In genomic region chrX:167386647-167387046, GRCm38 (mm10) we compare ENCODE assay signal across 26 mouse cellular contexts. TPM values are rescaled to one million over a fixed set of nuclear protein-coding genes. Genes with fewer than 3 reads are reported as not detected.
DNase-seq lines count a peak whose midpoint lies in the region; ATAC-seq and TF ChIP-seq lines count a peak whose summit lies in the region.
"Had no signal": no experiment of that assay in that cellular context is flagged by ENCODE, and none has a peak within 500 bp of the region (broad histone marks: within the 10 kb centered on the region; RNA-seq: fewer than 3 reads in every experiment).

No protein-coding gene starts in this region.

- 27% methylated on average over 1 of the region's 1 CpGs for WGBS in lung, embryonic 16.5 days

- H3K4me3 ChIP-seq in lung, embryonic 16.5 days (ENCODE audit: low read length), result no peak overlapping the region
- no peak overlapping the region for H3K4me3 ChIP-seq in layer of hippocampus, adult 2 months
- H3K4me3 ChIP-seq: embryonic facial prominence, embryonic 12.5 days; embryonic facial prominence, embryonic 15.5 days; gastrocnemius, adult 2 months; heart, embryonic 12.5 days; heart, embryonic 15.5 days; hindbrain, embryonic 10.5 days; hindbrain, embryonic 13.5 days had no signal

- H3K27me3 ChIP-seq in lung, embryonic 16.5 days (ENCODE audit: control insufficient read depth, insufficient read depth, low read depth, low read length), result no peaks in the 10 kb centered on the region; the same call in 1 of the 2 replicates
- H3K27me3 ChIP-seq: heart, embryonic 12.5 days; heart, embryonic 15.5 days had no signal

- H3K4me1 ChIP-seq in lung, embryonic 16.5 days (replicated peaks; ENCODE audit: control insufficient read depth, insufficient read depth, low read length), result 0 out of 2 replicates have a peak, but pooled peaks cover 2% of the 10 kb centered on the region
- H3K4me1 ChIP-seq: embryonic facial prominence, embryonic 12.5 days; embryonic facial prominence, embryonic 15.5 days; heart, embryonic 12.5 days; heart, embryonic 15.5 days; hindbrain, embryonic 10.5 days had no signal

- H3K4me2 ChIP-seq in lung, embryonic 16.5 days (ENCODE audit: low read depth, low read length), result no peak overlapping the region
- H3K4me2 ChIP-seq: embryonic facial prominence, embryonic 12.5 days; embryonic facial prominence, embryonic 15.5 days; heart, embryonic 12.5 days; heart, embryonic 15.5 days; hindbrain, embryonic 13.5 days had no signal

- no peaks in the 10 kb centered on the region for H3K9me3 ChIP-seq in lung, embryonic 16.5 days (ENCODE audit: control insufficient read depth, low read length)
- H3K9me3 ChIP-seq: embryonic facial prominence, embryonic 12.5 days; embryonic facial prominence, embryonic 15.5 days; heart, embryonic 12.5 days; heart, embryonic 15.5 days; hindbrain, embryonic 10.5 days; hindbrain, embryonic 13.5 days had no signal

- no peaks in the 10 kb centered on the region for H3K36me3 ChIP-seq in lung, embryonic 16.5 days (ENCODE audit: control insufficient read depth, insufficient read depth, low read length)
- H3K36me3 ChIP-seq: embryonic facial prominence, embryonic 12.5 days; embryonic facial prominence, embryonic 15.5 days; heart, embryonic 12.5 days; heart, embryonic 15.5 days; hindbrain, embryonic 10.5 days; hindbrain, embryonic 13.5 days had no signal

- peak; percentile 27 to 33 for DNase-seq in lung, adult 18-20 months
- DNase-seq in lung, postnatal 14 days, result peak; percentile 11
- peak; percentile 5 to 33 for DNase-seq in lung, postnatal 4 days
- no peak for DNase-seq in c-Kit-positive CD71-positive TER-119-positive erythroid progenitor cells, embryonic 14.5 days (ENCODE audit: low spot score)
- DNase-seq in layer of hippocampus, adult 2 months (ENCODE audit: low spot score in 2 of 2), result no peak
- no peak for DNase-seq in layer of hippocampus, adult 18-20 months (ENCODE audit: low spot score in 2 of 2)
- DNase-seq: adrenal gland, postnatal 10 days; adrenal gland, postnatal 36 days; cerebellum, adult 11 months; cerebellum, adult 2 months; cerebellum, adult 9-11 months; cerebellum, postnatal 25 days; forebrain, postnatal 0 days; gastrocnemius, adult 2 months; gastrocnemius, postnatal 25 days; heart, adult 18-20 months; heart, postnatal 10 days; heart, postnatal 36 days had no signal

- peak; percentile 34; the same call in 1 of the 2 replicates for ATAC-seq in lung, embryonic 16.5 days (ENCODE audit: low read depth)
- ATAC-seq: forebrain, embryonic 14.5 days; forebrain, postnatal 0 days had no signal

- no peak for TF ChIP-seq CTCF in layer of hippocampus, adult 2 months (conservative IDR thresholded peaks at IDR 0.05)

- H3K27ac ChIP-seq in lung, embryonic 16.5 days (ENCODE audit: low read length), result no peak overlapping the region
- no peak overlapping the region for H3K27ac ChIP-seq in layer of hippocampus, adult 2 months
- H3K27ac ChIP-seq: embryonic facial prominence, embryonic 12.5 days; embryonic facial prominence, embryonic 15.5 days; gastrocnemius, adult 2 months; heart, embryonic 15.5 days; hindbrain, embryonic 10.5 days; hindbrain, embryonic 13.5 days had no signal

- H3K9ac ChIP-seq in lung, embryonic 16.5 days (ENCODE audit: low read length), result no peak overlapping the region
- H3K9ac ChIP-seq: embryonic facial prominence, embryonic 12.5 days; embryonic facial prominence, embryonic 15.5 days; forebrain, postnatal 0 days; heart, embryonic 12.5 days; heart, embryonic 15.5 days; hindbrain, embryonic 13.5 days had no signal

RNA-seq across cellular contexts. Expression of gene Prps2, which starts 4.1 kb away (rescaled TPM):
- polyA plus RNA-seq in lung, embryonic 16.5 days (2015; fragmentation: Nextera tagmentation; extraction: Ambion mirVana), result 28.6 and 30.6 TPM in 2 replicates
- total RNA-seq in layer of hippocampus, adult 2 months (2021), result 10 to 100 TPM; 22.4 to 24.7 TPM
- total RNA-seq in layer of hippocampus, adult 18-20 months (2021), result 10 to 100 TPM; 24.9 to 27.0 TPM

RNA-seq across cellular contexts. Expression of gene Tlr7, which starts 56.3 kb away (rescaled TPM):
- polyA plus RNA-seq in lung, embryonic 16.5 days (2015; fragmentation: Nextera tagmentation; extraction: Ambion mirVana), result 0.39 and 0.55 TPM in 2 replicates
- total RNA-seq in layer of hippocampus, adult 2 months (2021), result 1 to 10 TPM; 2.5 to 2.7 TPM
- 1 to 10 TPM; 4.0 to 4.9 TPM for total RNA-seq in layer of hippocampus, adult 18-20 months (2021)

Comparison
In these comparisons a context has a peak if more than half of its experiments do, and no peak if none do; other contexts are left out.
1. DNase-seq: peak in lung, adult 18-20 months (2 of 2), lung, postnatal 14 days (single experiment) and lung, postnatal 4 days (2 of 2); none in c-Kit-positive CD71-positive TER-119-positive erythroid progenitor cells, embryonic 14.5 days (single experiment), layer of hippocampus, adult 2 months (0 of 2) and layer of hippocampus, adult 18-20 months (0 of 2).